Mouse (Mus musculus): ENCODE results near the gene Hoxb7.

The Hoxb7 gene

GRCm38 (mm10) chr11:96268031-96268745, 18.2 kb upstream of the Hoxb7 start:
- peak; percentile 52 for DNase-seq (ENCODE audit: extremely low spot score, low spot score)

GRCm38 (mm10) chr11:96269869-96270268, 16.6 kb upstream of the Hoxb7 start:
- DNase-seq (ENCODE audit: extremely low spot score, low spot score) = peak; percentile 69

GRCm38 (mm10) chr11:96270996-96271540, 15.4 kb upstream of the Hoxb7 start, which contains the start of gene Hoxb9:
Gene Hoxb9, plus strand, starts transcription at chr11:96271457.
- DNase-seq (ENCODE audit: extremely low spot score, low spot score) = no peak

- DNase-seq (ENCODE audit: extremely low spot score, low spot score) = peak; percentile 73
Measured at GRCm38 (mm10) chr11:96271541-96272011, 14.8 kb upstream of the Hoxb7 start.

- DNase-seq (ENCODE audit: extremely low spot score, low spot score) = no peak
Measured at GRCm38 (mm10) chr11:96272024-96272921, 14.2 kb upstream of the Hoxb7 start.

- no peak for DNase-seq (ENCODE audit: extremely low spot score, low spot score)
Measured at GRCm38 (mm10) chr11:96274428-96274827, 12.0 kb upstream of the Hoxb7 start.

GRCm38 (mm10) chr11:96275896-96276295, 10.5 kb upstream of the Hoxb7 start:
- no peak for DNase-seq (ENCODE audit: extremely low spot score, low spot score)

GRCm38 (mm10) chr11:96277151-96278044, 9.0 kb upstream of the Hoxb7 start:
- peak; percentile 71 for DNase-seq (ENCODE audit: extremely low spot score, low spot score)

- DNase-seq (ENCODE audit: extremely low spot score, low spot score) = no peak
Measured at GRCm38 (mm10) chr11:96278324-96278723, 8.1 kb upstream of the Hoxb7 start.

- no peak for DNase-seq (ENCODE audit: extremely low spot score, low spot score)
Measured at GRCm38 (mm10) chr11:96278773-96279172, 7.7 kb upstream of the Hoxb7 start.

GRCm38 (mm10) chr11:96279421-96280233, 6.8 kb upstream of the Hoxb7 start:
- DNase-seq (ENCODE audit: extremely low spot score, low spot score) = no peak

- DNase-seq (ENCODE audit: extremely low spot score, low spot score) = no peak
Measured at GRCm38 (mm10) chr11:96280399-96281378, 5.7 kb upstream of the Hoxb7 start.

GRCm38 (mm10) chr11:96281396-96281795, 5.0 kb upstream of the Hoxb7 start:
- peak; percentile 54 for DNase-seq (ENCODE audit: extremely low spot score, low spot score)

- DNase-seq (ENCODE audit: extremely low spot score, low spot score) = peak; percentile 75
Measured at GRCm38 (mm10) chr11:96281855-96282570, 4.4 kb upstream of the Hoxb7 start, which contains the start of gene Hoxb8. Gene Hoxb8, plus strand, starts transcription at chr11:96281905.

GRCm38 (mm10) chr11:96282795-96283430, 3.5 kb upstream of the Hoxb7 start:
- peak; percentile 73 for DNase-seq (ENCODE audit: extremely low spot score, low spot score)

- DNase-seq (ENCODE audit: extremely low spot score, low spot score) = peak; percentile 72
Measured at GRCm38 (mm10) chr11:96284041-96284749, 2.2 kb upstream of the Hoxb7 start.

All from neural tube, embryonic 10.5 days (tissue).